Mouse (Mus musculus) embryo, embryonic 10.5 days (tissue): ENCODE measurements around the gene Col23a1.
A peak's percentile ranks its signal among the peaks of the same experiment; 100 is the strongest.

Source experiments
- DNase-seq: peaks from one replicate; pipeline ENCODE4 v3.0.0-alpha.2; 2015; ENCODE audit warnings: low spot score

The Col23a1 gene

GRCm38 (mm10) chr11:51388892-51389340 is 99.2 kb downstream of the Col23a1 start:
- peak; percentile 67 for DNase-seq

DNA sequence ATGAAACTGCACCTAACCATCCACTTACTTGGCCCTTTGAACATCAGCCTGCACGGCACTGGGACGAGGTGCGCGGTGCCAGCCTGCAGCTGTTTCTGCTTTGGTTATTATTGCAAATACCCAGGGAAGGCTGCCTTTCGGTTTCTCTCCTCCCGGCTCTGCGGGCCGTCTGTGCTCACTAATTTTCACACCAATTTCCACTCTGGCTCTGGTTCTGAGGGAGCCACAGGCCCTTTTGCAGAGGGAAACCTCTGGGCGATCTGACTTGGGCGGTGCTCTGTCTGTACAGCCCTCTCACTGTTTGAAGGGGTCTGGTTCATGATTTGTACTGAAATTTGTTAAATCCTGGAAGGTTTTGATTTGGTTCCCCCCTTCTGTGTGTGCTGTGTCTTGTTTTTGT is 100.0 kb downstream of the Col23a1 start:
- DNase-seq, result no peak

GRCm38 (mm10) chr11:51390521-51390920 is 100.8 kb downstream of the Col23a1 start:
- no peak for DNase-seq

- DNase-seq, result no peak
These were observed 101.8 kb downstream of the Col23a1 start for GRCm38 (mm10) chr11:51391548-51391947.

- no peak for DNase-seq
These were observed 104.7 kb downstream of the Col23a1 start for GRCm38 (mm10) chr11:51394301-51394865.

GRCm38 (mm10) chr11:51396451-51396850 is 106.7 kb downstream of the Col23a1 start:
- DNase-seq, result no peak

DNA sequence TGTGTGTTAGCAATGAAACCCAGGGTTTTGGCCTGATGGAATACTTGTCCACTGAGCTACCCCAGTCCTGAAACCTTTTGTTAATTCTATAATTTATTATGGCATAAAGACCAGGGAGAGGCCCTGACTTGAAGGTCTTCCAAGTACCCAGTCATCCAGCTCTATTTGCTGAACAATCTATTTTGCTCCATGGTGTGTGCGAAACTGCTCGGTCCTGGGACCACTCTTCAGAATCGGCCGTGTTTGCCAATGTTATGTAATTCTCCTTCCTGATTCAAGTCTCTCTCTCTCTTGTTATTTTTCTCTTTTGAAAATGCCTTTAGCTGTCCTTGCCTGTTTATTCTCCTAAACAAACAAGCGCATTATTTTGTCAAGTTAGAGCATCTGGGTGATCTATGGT is 108.4 kb downstream of the Col23a1 start:
- no peak for DNase-seq

- no peak for DNase-seq
These were observed 110.6 kb downstream of the Col23a1 start for GRCm38 (mm10) chr11:51400356-51400755.

DNA sequence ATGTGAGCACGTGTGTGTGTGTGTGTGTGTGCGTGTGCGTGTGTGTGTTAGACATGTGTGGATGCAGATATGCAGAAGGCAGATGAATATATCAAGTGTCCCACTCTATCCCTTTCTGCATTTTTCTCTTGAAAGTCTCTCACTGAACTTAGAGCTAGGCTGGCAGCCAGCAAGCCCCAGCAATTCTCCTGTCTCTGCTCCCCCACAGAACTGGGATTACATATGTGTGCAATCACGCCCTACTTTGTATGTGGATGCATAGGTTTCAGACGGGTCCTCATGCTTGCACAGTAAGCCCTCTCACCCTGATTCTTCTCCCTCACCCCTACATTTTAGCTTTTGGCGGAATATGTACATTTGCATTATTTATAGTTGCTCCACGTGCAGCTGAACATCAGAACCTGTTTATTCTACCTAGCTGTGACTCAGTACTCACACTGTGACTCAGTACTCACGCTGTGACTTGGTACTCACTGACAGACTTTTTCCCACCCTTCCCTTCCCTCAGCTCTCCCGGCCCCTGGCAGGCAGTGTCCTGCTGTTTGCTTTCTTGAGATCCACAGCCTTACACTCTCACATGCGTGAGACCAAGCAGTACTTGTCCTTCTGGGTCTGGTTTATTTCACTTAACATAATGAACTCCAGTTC is 111.9 kb downstream of the Col23a1 start:
- DNase-seq, result no peak

DNA sequence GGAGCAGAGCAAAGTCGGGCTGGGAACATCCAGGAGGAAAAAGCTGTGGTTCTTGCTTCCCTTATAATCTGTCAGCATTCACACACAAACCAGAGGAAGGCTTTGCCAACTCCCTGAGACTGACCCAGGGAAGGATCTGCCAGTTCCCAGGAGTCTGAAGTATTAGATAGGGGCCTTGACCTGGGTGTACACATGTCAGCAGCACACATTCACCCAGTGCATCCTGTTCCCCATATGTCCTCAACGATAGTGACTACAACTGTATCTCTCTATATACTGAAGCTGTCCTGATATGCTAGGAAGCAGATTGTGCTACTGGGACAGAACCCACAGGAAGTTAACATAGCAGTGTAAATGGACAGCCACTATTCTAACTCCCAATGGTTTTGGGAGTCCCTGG is 114.2 kb downstream of the Col23a1 start:
- DNase-seq, result no peak

GRCm38 (mm10) chr11:51404865-51405440 is 115.2 kb downstream of the Col23a1 start:
- no peak for DNase-seq

- DNase-seq, result no peak
These were observed 116.8 kb downstream of the Col23a1 start for GRCm38 (mm10) chr11:51406531-51406930.

- no peak for DNase-seq
These were observed 117.6 kb downstream of the Col23a1 start for GRCm38 (mm10) chr11:51407351-51407750.

- no peak for DNase-seq
These were observed 121.1 kb downstream of the Col23a1 start for GRCm38 (mm10) chr11:51410771-51411170.

GRCm38 (mm10) chr11:51414520-51414919 is 124.8 kb downstream of the Col23a1 start:
- no peak for DNase-seq

- no peak for DNase-seq
These were observed 125.4 kb downstream of the Col23a1 start for GRCm38 (mm10) chr11:51415049-51415688.

GRCm38 (mm10) chr11:51418807-51419206 is 129.1 kb downstream of the Col23a1 start:
- peak; percentile 24 for DNase-seq

DNA sequence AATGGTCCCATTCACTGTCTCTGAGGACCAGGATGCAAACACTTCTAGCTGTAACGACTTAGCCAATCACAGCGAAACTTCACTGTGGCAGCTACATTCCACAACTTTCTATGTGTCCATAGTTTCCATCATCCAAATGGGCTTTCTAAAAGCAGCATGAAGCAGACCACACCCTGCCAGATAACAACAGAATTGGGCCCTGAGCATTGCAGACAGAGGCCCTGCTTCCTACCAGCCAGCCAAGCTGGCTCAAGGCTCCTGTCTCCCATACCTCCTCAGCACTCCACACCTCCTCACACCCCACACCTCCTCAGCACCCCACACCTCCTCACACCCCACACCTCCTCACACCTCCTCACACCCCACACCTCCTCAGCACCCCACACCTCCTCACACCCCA is 132.2 kb downstream of the Col23a1 start:
- DNase-seq, result no peak

DNA sequence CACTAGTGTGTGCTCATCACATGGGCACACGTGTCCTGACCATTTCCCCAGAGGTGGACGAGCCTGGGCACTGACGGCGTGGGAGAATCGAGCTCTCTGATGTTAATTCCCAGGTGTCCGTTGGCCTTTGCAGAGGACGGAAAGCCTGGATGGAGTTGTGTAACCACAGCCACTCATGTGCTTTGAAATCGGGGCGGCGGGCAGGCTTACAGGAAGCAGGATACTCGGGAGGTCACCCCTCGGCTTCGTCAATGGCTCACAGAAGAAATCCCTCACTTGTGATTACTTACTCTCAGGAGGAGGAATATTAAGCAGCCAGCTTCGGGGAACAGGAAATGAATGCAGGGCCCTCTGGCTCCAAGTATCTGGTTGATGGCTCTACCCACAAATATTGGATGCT is 133.0 kb downstream of the Col23a1 start:
- DNase-seq, result no peak

- no peak for DNase-seq
These were observed 136.4 kb downstream of the Col23a1 start for GRCm38 (mm10) chr11:51426155-51426554.

DNA sequence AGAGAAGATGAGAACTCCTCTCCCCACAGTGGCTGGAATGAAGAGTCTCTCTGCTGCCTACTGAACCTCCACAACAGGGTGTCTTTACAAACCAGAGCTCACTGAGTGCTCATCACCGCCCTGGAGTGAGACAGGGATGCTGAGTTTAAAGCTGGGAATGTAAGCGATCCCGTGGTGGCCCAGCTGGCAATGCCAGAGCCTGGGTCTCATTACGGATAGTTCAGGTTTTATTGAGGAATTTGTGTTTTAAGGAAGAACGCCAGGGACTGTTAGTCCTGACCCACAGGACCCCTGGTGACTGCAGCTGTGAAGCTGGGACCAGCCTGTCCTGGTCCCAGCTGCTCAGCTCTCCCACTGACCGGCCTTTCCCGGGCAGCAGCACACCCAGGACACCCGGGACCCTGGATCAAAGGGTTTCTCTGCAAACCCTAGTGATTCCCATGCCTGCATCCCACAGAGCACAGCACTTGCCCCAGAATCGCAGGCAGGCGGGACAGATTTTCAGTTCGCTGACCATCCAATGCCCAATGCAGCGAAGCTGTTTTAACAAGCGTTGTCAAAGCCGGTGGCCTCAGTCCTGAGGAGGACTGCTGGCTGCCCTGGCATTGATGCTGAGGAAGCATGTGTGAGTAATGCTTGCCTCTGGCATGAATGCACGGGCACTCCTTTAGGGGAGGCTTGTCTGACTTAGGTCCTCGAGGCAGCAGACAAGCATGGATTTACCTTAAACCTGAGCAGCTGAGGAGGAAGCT is 139.9 kb downstream of the Col23a1 start:
- no peak for DNase-seq

DNA sequence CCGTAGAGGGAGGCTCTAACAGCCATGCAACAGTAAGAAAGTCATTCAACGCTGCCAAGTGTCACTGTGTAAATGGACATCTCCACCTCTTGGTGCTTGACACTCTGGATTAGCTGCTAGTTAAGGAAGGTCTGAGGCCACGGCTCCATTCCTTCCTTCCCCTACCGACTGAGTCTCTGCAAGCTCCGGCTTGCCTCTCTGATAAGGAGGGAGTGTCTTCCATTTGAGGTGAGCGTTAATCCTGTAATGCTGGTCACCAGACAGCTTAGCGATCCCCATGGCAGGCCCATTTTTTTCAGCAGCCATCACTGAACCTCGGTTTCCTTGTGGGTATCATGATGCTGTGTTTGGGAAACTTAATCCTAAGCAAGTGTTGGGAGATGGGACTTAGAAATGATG is 140.5 kb downstream of the Col23a1 start:
- no peak for DNase-seq
